Mouse (Mus musculus): ENCODE data around the gene Smok3c. TPM values are rescaled to one million over a fixed set of nuclear protein-coding genes. Genes with fewer than 3 reads are reported as not detected.
A peak's percentile ranks its signal among the peaks of the same experiment; 100 is the strongest.

The Smok3c gene
- polyA plus RNA-seq, 1 experiment: not detected

DNA sequence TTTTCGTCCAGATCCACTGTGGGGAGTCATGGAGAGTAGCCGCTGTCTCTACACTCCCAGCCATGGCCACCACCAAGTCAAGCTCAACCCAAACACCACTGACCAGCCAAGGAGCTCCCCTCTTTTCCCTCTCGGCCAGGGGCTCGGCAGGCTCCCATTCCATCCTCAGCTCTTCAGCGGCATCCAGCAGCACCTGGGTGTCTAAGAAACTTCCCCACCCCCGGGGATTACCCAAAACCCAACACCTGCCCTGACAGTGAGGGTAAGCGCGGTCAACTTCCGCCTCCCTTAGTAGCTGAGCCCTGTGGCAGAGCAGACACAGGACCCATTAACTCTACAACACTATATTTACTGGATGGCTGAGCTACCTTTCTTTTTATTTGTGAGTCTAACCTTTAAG is 28.5 kb downstream of the Smok3c start:
- 85% methylated on average over 9 of the region's 9 CpGs for WGBS
- Histone ChIP-seq H3K4me1 (ENCODE audit: control insufficient read depth, insufficient read depth, low read length) (peaks cover 6% of the 10 kb centered on the region), H3K4me3 (replicated peaks; ENCODE audit: extremely low read depth, low read depth, low read length) (no peak overlapping the region)
- TF ChIP-seq CTCF (IDR thresholded peaks at IDR 0.05; ENCODE audit: insufficient read depth, low read length) (no peak), POLR2A (IDR thresholded peaks at IDR 0.05; ENCODE audit: borderline replicate concordance, extremely low read depth, low read depth, low read length) (no peak)
- no peak for DNase-seq

DNA sequence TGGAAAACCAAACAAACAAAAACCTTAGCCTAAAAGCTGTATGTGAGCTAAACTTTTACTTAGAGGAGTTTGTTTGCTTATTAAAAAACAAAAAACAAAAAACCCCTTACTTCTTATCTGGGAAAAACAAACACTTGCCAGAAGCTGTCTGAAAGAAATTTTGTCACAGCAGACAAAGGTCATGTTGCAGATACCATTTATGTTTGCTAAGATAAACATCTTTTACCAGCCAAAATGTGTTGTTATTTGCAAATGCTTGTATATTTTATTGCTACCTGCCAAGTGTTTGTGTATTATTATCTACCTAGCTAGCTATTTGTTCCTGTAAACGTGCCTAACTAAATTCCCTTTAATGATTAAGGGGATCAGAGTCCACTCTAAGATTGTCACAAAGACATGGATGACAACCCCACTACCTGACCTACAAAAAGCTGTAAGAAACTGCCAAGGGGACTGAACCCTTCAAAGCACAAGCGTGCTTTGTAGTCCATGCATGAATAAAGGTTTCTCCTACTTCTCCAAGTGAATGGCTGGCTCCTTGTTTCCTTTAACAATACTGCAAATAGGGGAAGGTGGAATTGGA is 30.4 kb downstream of the Smok3c start:
- Histone ChIP-seq H3K4me3 (replicated peaks; ENCODE audit: extremely low read depth, low read depth, low read length) (no peak overlapping the region), H3K4me1 (ENCODE audit: control insufficient read depth, insufficient read depth, low read length) (peaks cover 9% of the 10 kb centered on the region)
- WGBS: 60% methylated on average over 2 of the region's 2 CpGs
- DNase-seq: no peak
- TF ChIP-seq CTCF (IDR thresholded peaks at IDR 0.05; ENCODE audit: insufficient read depth, low read length) (no peak), POLR2A (IDR thresholded peaks at IDR 0.05; ENCODE audit: borderline replicate concordance, extremely low read depth, low read depth, low read length) (no peak)

DNA sequence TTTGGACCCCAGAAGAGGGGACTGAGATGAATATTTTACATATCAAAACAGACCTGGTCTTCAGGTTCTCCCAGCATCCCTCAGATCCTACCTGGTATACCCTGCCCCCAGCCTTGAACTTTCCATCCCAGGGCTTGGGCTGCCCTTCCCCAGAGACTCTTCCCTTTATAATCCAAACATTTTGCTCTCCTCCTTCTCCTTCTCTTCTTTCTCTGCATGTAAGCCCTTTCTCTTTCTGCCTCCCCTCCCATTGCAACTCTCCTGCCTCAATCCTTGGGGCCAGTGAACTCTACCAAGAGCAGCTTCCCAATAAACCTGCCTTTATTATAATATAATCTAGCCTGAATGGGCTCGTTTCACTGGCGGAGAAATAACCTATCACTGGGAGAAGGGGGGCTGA is 30.9 kb downstream of the Smok3c start:
- TF ChIP-seq CTCF (IDR thresholded peaks at IDR 0.05; ENCODE audit: insufficient read depth, low read length): no peak
- TF ChIP-seq POLR2A (IDR thresholded peaks at IDR 0.05; ENCODE audit: borderline replicate concordance, extremely low read depth, low read depth, low read length): no peak
- Histone ChIP-seq H3K4me3 (replicated peaks; ENCODE audit: extremely low read depth, low read depth, low read length) (no peak overlapping the region), H3K4me1 (ENCODE audit: control insufficient read depth, insufficient read depth, low read length) (peaks cover 10% of the 10 kb centered on the region)
- 97% methylated on average over 2 of the region's 2 CpGs for WGBS
- DNase-seq: no peak

DNA sequence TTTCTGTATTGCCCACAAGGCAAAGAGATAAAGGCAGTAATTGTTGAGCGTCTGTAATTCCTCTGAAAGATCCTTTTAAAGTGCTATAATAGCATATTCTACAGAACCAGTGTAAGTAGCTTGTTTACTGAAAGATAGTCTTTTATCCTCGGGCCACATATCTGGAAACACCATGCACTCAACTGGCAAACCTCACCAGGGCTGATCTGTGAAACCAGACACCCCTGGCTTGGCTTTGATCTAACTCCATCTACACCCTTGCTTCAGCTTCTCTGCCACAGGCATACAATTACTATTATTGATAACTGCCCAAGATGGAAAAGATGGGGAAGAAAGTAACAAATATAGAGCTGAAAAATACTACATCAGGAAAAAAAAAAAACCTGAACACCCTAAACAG is 31.5 kb downstream of the Smok3c start:
- H3K4me3 ChIP-seq (replicated peaks; ENCODE audit: extremely low read depth, low read depth, low read length): no peak overlapping the region
- DNase-seq: no peak
- WGBS: 46% methylated on average over 2 of the region's 2 CpGs
- TF ChIP-seq CTCF (IDR thresholded peaks at IDR 0.05; ENCODE audit: insufficient read depth, low read length) (no peak), POLR2A (IDR thresholded peaks at IDR 0.05; ENCODE audit: borderline replicate concordance, extremely low read depth, low read depth, low read length) (no peak)
- H3K4me1 ChIP-seq (ENCODE audit: control insufficient read depth, insufficient read depth, low read length): peaks cover 10% of the 10 kb centered on the region

DNA sequence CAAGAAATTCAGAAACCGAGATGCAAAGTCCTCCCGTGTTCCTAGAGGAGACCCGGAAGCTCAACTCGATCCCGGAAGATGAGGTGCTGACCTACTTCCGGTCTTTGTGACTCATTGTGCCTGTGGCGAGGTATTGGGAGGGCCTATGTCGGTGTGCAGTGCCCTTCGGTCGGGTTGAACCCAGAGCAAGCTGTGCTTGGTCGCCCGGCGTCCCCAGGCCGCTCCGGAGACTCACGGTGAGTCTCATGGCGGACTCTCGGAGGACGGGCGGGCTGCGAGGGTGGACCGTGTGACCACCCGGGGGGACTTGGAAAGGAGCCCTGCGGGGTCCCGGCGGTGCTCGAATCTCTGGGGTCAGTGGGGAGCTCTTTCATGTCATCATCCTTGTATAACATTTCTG is 32.0 kb downstream of the Smok3c start, which contains the start of gene Zkscan1:
TSS of gene Zkscan1 (plus strand) at position 89 of the 400 bp plus-strand sequence.
- peaks cover 10% of the 10 kb centered on the region for H3K4me1 ChIP-seq (ENCODE audit: control insufficient read depth, insufficient read depth, low read length)
- DNase-seq: peak; percentile 68
- peak within 1 kb of the TSS; percentile 99 for H3K4me3 ChIP-seq (replicated peaks; ENCODE audit: extremely low read depth, low read depth, low read length)
- under 1% methylated on average over 27 of the region's 27 CpGs for WGBS
- TF ChIP-seq POLR2A (IDR thresholded peaks at IDR 0.05; ENCODE audit: borderline replicate concordance, extremely low read depth, low read depth, low read length) (peak; percentile 95), CTCF (IDR thresholded peaks at IDR 0.05; ENCODE audit: insufficient read depth, low read length) (no peak)

DNA sequence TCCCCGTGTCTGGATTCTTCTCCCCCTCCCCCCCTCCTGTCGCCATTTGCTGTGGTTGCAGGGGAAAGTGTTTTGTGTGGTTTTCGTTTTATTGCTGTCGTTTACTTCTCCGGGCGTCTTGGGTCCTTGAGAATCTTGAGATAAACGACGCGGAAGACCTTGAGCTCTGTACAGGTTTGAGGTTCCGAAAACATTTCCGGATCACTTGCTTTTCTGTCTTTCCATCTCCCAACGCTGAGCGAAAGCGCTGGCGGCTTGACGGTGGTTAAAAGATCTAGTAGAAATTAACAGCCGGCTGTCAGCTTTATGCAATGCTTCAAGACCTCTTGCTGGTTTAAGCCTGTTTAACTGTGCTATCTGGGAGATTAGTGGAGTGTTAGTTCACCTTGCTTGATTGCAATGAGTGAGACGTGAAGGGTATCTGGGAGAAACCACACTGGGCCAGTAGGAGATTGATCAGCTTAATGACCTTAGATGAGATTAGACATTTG is 32.5 kb downstream of the Smok3c start:
- DNase-seq: peak; percentile 27
- WGBS: under 1% methylated on average over 18 of the region's 18 CpGs
- H3K4me1 ChIP-seq (ENCODE audit: control insufficient read depth, insufficient read depth, low read length): peaks cover 10% of the 10 kb centered on the region
- TF ChIP-seq POLR2A (IDR thresholded peaks at IDR 0.05; ENCODE audit: borderline replicate concordance, extremely low read depth, low read depth, low read length): no peak
- no peak for TF ChIP-seq CTCF (IDR thresholded peaks at IDR 0.05; ENCODE audit: insufficient read depth, low read length)
- peak overlapping the region; percentile 99 for H3K4me3 ChIP-seq (replicated peaks; ENCODE audit: extremely low read depth, low read depth, low read length)

DNA sequence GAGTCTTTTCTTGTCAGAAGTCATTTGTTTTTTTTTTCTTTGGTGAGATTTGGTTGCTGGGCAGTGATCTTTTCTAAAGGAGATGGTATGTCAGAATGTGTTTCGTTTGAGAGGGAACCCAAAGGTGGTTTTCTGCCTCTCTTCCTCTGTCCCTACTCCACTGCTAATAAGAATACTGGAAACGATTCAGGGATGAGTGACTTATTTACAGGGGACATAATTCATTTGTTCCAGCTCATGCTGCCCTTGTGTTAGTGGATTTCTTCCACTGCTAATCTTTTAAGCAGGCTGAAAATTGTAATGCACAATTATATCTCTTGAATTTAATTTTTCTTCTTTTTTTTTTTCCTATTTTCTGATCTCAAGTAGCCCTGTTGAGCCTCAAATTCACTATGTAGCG is 33.8 kb downstream of the Smok3c start:
- WGBS: 63% methylated on average over 3 of the region's 3 CpGs
- DNase-seq: no peak
- TF ChIP-seq POLR2A (IDR thresholded peaks at IDR 0.05; ENCODE audit: borderline replicate concordance, extremely low read depth, low read depth, low read length) (no peak), CTCF (IDR thresholded peaks at IDR 0.05; ENCODE audit: insufficient read depth, low read length) (no peak)
- no peak overlapping the region for H3K4me3 ChIP-seq (replicated peaks; ENCODE audit: extremely low read depth, low read depth, low read length)
- peaks cover 10% of the 10 kb centered on the region for H3K4me1 ChIP-seq (ENCODE audit: control insufficient read depth, insufficient read depth, low read length)

DNA sequence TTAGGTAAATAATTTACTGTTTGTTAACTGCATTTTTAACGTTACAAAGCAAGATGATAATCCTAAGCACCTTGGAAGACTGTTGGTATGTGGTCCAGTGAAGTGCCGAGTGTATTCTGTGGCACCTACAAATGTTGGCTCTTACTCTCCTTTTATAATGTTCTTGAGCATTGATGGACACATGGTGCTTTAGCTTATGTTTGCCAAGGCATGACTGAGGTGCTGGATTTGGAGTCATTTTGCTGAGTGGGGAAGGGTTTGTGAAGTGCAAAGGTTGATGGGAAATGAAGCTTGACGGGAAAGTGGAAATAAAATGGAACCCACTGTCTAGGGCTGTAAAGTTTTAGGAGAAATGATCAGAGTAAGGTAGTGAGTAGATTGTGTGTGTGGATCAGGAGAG is 35.4 kb downstream of the Smok3c start:
- DNase-seq: no peak
- peaks cover 10% of the 10 kb centered on the region for H3K4me1 ChIP-seq (ENCODE audit: control insufficient read depth, insufficient read depth, low read length)
- 55% methylated on average over 3 of the region's 3 CpGs for WGBS

DNA sequence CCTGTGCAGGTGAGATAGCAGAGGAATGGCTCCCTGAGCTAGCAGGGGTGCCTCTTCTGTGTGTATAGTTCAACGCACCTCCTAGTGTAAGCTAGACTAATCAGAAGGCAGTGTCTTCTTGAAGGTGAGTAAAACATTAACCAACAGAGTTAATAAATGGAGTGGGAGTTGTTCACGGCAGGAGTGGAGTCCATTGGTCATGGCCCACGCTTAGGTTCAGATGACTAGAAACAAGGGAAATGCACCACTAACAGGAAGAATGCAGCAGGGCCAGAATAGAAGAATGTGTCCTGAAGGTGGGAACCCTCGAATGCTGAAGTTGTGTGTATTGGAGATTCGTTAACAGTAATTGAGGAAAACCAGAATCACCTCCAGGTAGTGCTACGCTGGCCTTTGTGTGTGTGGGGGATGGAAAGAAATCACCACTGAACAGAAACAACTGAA is 36.1 kb downstream of the Smok3c start:
- Histone ChIP-seq H3K4me1 (ENCODE audit: control insufficient read depth, insufficient read depth, low read length) (peaks cover 10% of the 10 kb centered on the region), H3K4me3 (replicated peaks; ENCODE audit: extremely low read depth, low read depth, low read length) (no peak overlapping the region)
- TF ChIP-seq POLR2A (IDR thresholded peaks at IDR 0.05; ENCODE audit: borderline replicate concordance, extremely low read depth, low read depth, low read length) (no peak), CTCF (IDR thresholded peaks at IDR 0.05; ENCODE audit: insufficient read depth, low read length) (no peak)
- WGBS: 71% methylated on average over 6 of the region's 6 CpGs
- no peak for DNase-seq

More for the DNA sequence above, 35.4 kb downstream of the Smok3c start:
- H3K4me3 ChIP-seq (replicated peaks; ENCODE audit: extremely low read depth, low read depth, low read length): no peak overlapping the region
- no peak for TF ChIP-seq POLR2A (IDR thresholded peaks at IDR 0.05; ENCODE audit: borderline replicate concordance, extremely low read depth, low read depth, low read length)

DNA sequence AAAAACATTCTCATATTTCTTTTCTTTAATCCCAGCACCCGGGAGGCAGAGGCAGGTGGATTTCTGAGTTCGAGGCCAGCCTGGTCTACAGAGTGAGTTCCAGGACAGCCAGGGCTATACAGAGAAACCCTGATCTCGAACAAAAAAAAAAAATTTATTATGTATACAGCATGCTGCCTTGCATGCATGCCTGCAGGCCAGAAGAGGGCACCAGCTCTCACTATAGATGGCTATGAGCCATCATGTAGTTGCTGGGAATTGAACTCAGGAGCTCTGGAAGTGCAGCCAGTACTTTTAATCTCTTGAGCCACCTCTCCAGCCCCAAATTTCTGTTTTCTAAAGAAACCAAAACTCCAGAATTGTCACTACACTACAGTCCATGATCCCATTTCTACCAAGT is 37.3 kb downstream of the Smok3c start:
- Histone ChIP-seq H3K4me3 (replicated peaks; ENCODE audit: extremely low read depth, low read depth, low read length) (no peak overlapping the region), H3K4me1 (ENCODE audit: control insufficient read depth, insufficient read depth, low read length) (peaks cover 10% of the 10 kb centered on the region)
- 69% methylated on average over 3 of the region's 3 CpGs for WGBS
- TF ChIP-seq CTCF (IDR thresholded peaks at IDR 0.05; ENCODE audit: insufficient read depth, low read length) (peak; percentile 56), POLR2A (IDR thresholded peaks at IDR 0.05; ENCODE audit: borderline replicate concordance, extremely low read depth, low read depth, low read length) (no peak)
- no peak for DNase-seq
